Mouse (Mus musculus) CH12.LX (cell line): ENCODE data around the gene Nampt. TPM values are rescaled to one million over a fixed set of nuclear protein-coding genes. Genes with fewer than 3 reads are reported as not detected.
A peak's percentile ranks its signal among the peaks of the same experiment; 100 is the strongest.

Experiments used
- DNase-seq: peaks from one replicate; pipeline ENCODE4 v3.0.0-alpha.2; 2013; ENCODE audit errors: extremely low read depth
- H3K27ac ChIP-seq: 2 replicates; pipeline ENCODE4 v1.5.1; 2012; ENCODE audit warnings: low read depth, mild to moderate bottlenecking, control low read depth, moderate library complexity; ENCODE audit not compliant: insufficient read depth
- H3K27me3 ChIP-seq: replicated peaks from 2 replicates; pipeline ENCODE3; 2012; ENCODE audit warnings: inconsistent platforms
- H3K36me3 ChIP-seq, 2 experiments: replicated peaks in 1 of 2; 2 replicates each; pipeline versions ENCODE3 to v1.6.1; 2012; ENCODE audit warnings: inconsistent platforms in 1 of 2, low read length in 1 of 2, mild to moderate bottlenecking in 1 of 2, mixed read lengths in 1 of 2, moderate library complexity in 1 of 2; ENCODE audit not compliant: control insufficient read depth in 1 of 2, insufficient read depth in 1 of 2
- H3K4me1 ChIP-seq, 2 experiments: 2 replicates each; pipeline ENCODE4 v1.6.1; 2012; ENCODE audit warnings: inconsistent platforms in 1 of 2, moderate library complexity in 1 of 2; ENCODE audit not compliant: insufficient read depth in 2 of 2, control insufficient read depth in 1 of 2
- H3K4me2 ChIP-seq: 2 replicates; pipeline ENCODE4 v1.6.1; 2012; ENCODE audit warnings: low read depth, mild to moderate bottlenecking, control low read depth; ENCODE audit not compliant: poor library complexity, insufficient read depth, severe bottlenecking
- H3K4me3 ChIP-seq, 3 experiments: fragments of 150-350 bp in 1 of 3; sonication (generic) in 1 of 3; replicated peaks in 1 of 3; 2 replicates each; pipeline versions ENCODE3 to v1.5.1; 2011 to 2012; ENCODE audit warnings: low read depth in 2 of 3, low read length in 2 of 3, mild to moderate bottlenecking in 2 of 3, moderate library complexity in 2 of 3, control low read depth in 1 of 3, improper control_type of control experiment in 1 of 3, inconsistent platforms in 1 of 3, mixed read lengths in 1 of 3; ENCODE audit not compliant: poor library complexity in 1 of 3
- H3K79me2 ChIP-seq: replicated peaks from 2 replicates; pipeline ENCODE4 v1.6.1; 2012; ENCODE audit warnings: mild to moderate bottlenecking, moderate library complexity; ENCODE audit not compliant: control insufficient read depth, poor library complexity, insufficient read depth, severe bottlenecking; ENCODE audit errors: extremely low read depth
- H3K9ac ChIP-seq: 2 replicates; pipeline ENCODE4 v1.6.1; 2012; ENCODE audit warnings: low read depth, mild to moderate bottlenecking, control low read depth, moderate library complexity; ENCODE audit not compliant: insufficient read depth
- H3K9me3 ChIP-seq: replicated peaks from 2 replicates; pipeline ENCODE3; 2012; ENCODE audit warnings: low read length, inconsistent platforms, mixed read lengths
- CTCF ChIP-seq, 2 experiments: IDR thresholded peaks in 1 of 2; conservative IDR thresholded peaks in 1 of 2; 2 replicates each; pipeline ENCODE4 v1.5.1; 2011 to 2012; ENCODE audit warnings: low read depth in 2 of 2, low read length in 2 of 2, improper control_type of control experiment in 1 of 2, inconsistent platforms in 1 of 2, mild to moderate bottlenecking in 1 of 2, moderate library complexity in 1 of 2
- ELF1 ChIP-seq: IDR thresholded peaks from 2 replicates; pipeline ENCODE4 v1.6.1; 2014; ENCODE audit warnings: low read depth, mild to moderate bottlenecking, inconsistent platforms, low read length, improper control_type of control experiment
- GABPA ChIP-seq: IDR thresholded peaks from 2 replicates; pipeline ENCODE4 v1.6.1; 2012; ENCODE audit warnings: low read depth, low read length, improper control_type of control experiment, inconsistent platforms; ENCODE audit not compliant: insufficient replicate concordance
- HCFC1 ChIP-seq: IDR thresholded peaks from 2 replicates; pipeline ENCODE4 v1.6.1; 2012; ENCODE audit warnings: low read depth, mild to moderate bottlenecking, inconsistent platforms, low read length, improper control_type of control experiment
- IRF4 ChIP-seq: IDR thresholded peaks from 2 replicates; pipeline ENCODE4 v1.6.1; 2014; ENCODE audit warnings: low read depth, mild to moderate bottlenecking, inconsistent platforms, low read length, improper control_type of control experiment
- JUN ChIP-seq: IDR thresholded peaks from 2 replicates; pipeline ENCODE4 v1.6.1; 2011; ENCODE audit warnings: low read depth, mild to moderate bottlenecking, low read length, improper control_type of control experiment, moderate library complexity; ENCODE audit not compliant: insufficient read depth
- JUND ChIP-seq: conservative IDR thresholded peaks from 2 replicates; pipeline ENCODE4 v1.6.1; 2011; ENCODE audit warnings: low read depth, low read length, improper control_type of control experiment
- KAT2A ChIP-seq: IDR thresholded peaks from 2 replicates; pipeline ENCODE4 v1.6.1; 2012; ENCODE audit warnings: low read length, improper control_type of control experiment, inconsistent platforms; ENCODE audit not compliant: insufficient replicate concordance
- MAFK ChIP-seq: IDR thresholded peaks from 2 replicates; pipeline ENCODE4 v1.6.1; 2011; ENCODE audit warnings: low read length, improper control_type of control experiment; ENCODE audit not compliant: insufficient replicate concordance
- MAX ChIP-seq: IDR thresholded peaks from 2 replicates; pipeline ENCODE4 v1.6.1; 2011; ENCODE audit warnings: low read length, improper control_type of control experiment
- MAZ ChIP-seq: IDR thresholded peaks from 2 replicates; pipeline ENCODE4 v1.6.1; 2012; ENCODE audit warnings: low read depth, mild to moderate bottlenecking, inconsistent platforms, low read length, improper control_type of control experiment, moderate library complexity
- MYC ChIP-seq: IDR thresholded peaks from 2 replicates; pipeline ENCODE4 v1.6.1; 2011; ENCODE audit warnings: low read depth, mild to moderate bottlenecking, improper control_type of control experiment, low read length
- NELFE ChIP-seq: IDR thresholded peaks from 2 replicates; pipeline ENCODE4 v1.6.1; 2011; ENCODE audit warnings: low read depth, low read length, improper control_type of control experiment
- POLR2A ChIP-seq: IDR thresholded peaks from 2 replicates; pipeline ENCODE4 v1.6.1; 2011; ENCODE audit warnings: low read depth, mild to moderate bottlenecking, improper control_type of control experiment, low read length
- RAD21 ChIP-seq: IDR thresholded peaks from 2 replicates; pipeline ENCODE4 v1.6.1; 2011; ENCODE audit warnings: low read depth, mild to moderate bottlenecking, low read length, improper control_type of control experiment, moderate library complexity
- RCOR1 ChIP-seq: conservative IDR thresholded peaks from 2 replicates; pipeline ENCODE4 v1.6.1; 2012; ENCODE audit warnings: low read depth, mild to moderate bottlenecking, inconsistent platforms, low read length, improper control_type of control experiment
- SIN3A ChIP-seq: IDR thresholded peaks from 2 replicates; pipeline ENCODE4 v1.6.1; 2012; ENCODE audit warnings: low read length, improper control_type of control experiment, inconsistent platforms
- UBTF ChIP-seq: IDR thresholded peaks from 2 replicates; pipeline ENCODE4 v1.6.1; 2012; ENCODE audit warnings: low read depth, mild to moderate bottlenecking, inconsistent platforms, low read length, improper control_type of control experiment, moderate library complexity
- USF1 ChIP-seq: IDR thresholded peaks from 2 replicates; pipeline ENCODE4 v1.6.1; 2014; ENCODE audit warnings: low read depth, mild to moderate bottlenecking, inconsistent platforms, low read length, improper control_type of control experiment
- USF2 ChIP-seq: conservative IDR thresholded peaks from 2 replicates; pipeline ENCODE4 v1.6.1; 2011; ENCODE audit warnings: low read depth, low read length, improper control_type of control experiment
- ZKSCAN1 ChIP-seq: IDR thresholded peaks from 2 replicates; pipeline ENCODE4 v1.6.1; 2012; ENCODE audit warnings: low read depth, inconsistent platforms, low read length, improper control_type of control experiment, borderline replicate concordance
- ZMIZ1 ChIP-seq: IDR thresholded peaks from 2 replicates; pipeline ENCODE4 v1.6.1; 2012; ENCODE audit warnings: low read depth, mild to moderate bottlenecking, inconsistent platforms, low read length, improper control_type of control experiment
- dilution Hi-C: fragments of 300-500 bp; cut with MboI; formaldehyde crosslinking; loops from 2 replicates; pipeline ENCODE4 v1.14.3; 2020; ENCODE audit warnings: low sequenced_read_pairs; ENCODE audit not compliant: extremely low pct_unique_long_range_greater_than_20kb, extremely low pct_ligation_motif_present
- in situ Hi-C: fragments of 300-500 bp; cut with MboI; formaldehyde crosslinking; loops from 3 replicates; pipeline ENCODE4 v1.14.3; 2019; ENCODE audit warnings: low sequenced_read_pairs, low pct_ligation_motif_present, low pct_unique_long_range_greater_than_20kb, mixed read lengths
- polyA plus RNA-seq: library from polyadenylated mRNA; unstranded; fragments of >175 nt; gene quantifications from 2 replicates; pipeline ENCODE4 v1.2.1, GENCODE M21; 2012; ENCODE audit warnings: low read depth; ENCODE audit not compliant: insufficient read length
- total RNA-seq, 2 experiments: library from RNA; depleted of rRNA; stranded (reverse); fragments of 300-350 nt in 1 of 2; fragments of >200 nt in 1 of 2; gene quantifications; 2 replicates each; pipeline ENCODE4 v1.2.3; 2012 to 2014

Nampt gene
- total RNA-seq (2012; rRNA removed) (48.7 and 50.5 TPM in 2 replicates), total RNA-seq (2014; rRNA removed) (206 and 222 TPM in 2 replicates), polyA plus RNA-seq (84.5 and 95.6 TPM in 2 replicates)

DNA sequence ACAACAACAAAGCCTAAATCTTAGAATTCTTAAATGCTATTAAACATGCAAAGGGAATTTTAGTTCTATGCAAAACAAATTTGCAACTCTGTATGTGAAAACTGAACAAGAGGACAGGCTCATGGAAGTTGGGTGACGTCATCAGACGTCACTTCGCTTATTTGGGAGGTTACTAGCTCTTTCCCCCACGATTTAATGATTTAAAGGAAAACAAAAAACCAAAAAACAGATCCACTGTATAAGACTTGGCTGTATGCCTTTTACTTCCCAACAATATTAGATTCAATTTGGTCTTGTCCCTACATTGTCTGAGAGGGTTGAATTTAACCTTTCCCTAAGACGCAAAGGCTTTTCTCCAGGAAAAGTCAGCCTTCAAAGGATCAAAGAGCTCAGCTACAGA, at the start of gene Nampt:
Gene Nampt, plus strand, starts transcription at position 130 of the 400 bp plus-strand sequence.
- DNase-seq = no peak
- Histone ChIP-seq H3K27me3 (no peaks in the 10 kb centered on the region), H3K9ac (peak within 1 kb of the TSS; percentile 82), H3K36me3 (peaks cover 0 to 19% of the 10 kb centered on the region in 2 experiments), H3K27ac (peak within 1 kb of the TSS; percentile 78), H3K4me1 (peaks cover 0 to 35% of the 10 kb centered on the region in 2 experiments; a peak in 2 of 4 replicates), H3K9me3 (no peaks in the 10 kb centered on the region), H3K4me3 (peak within 1 kb of the TSS; percentile 57 to 99 (median 72)), H3K4me2 (peak within 1 kb of the TSS; percentile 78), H3K79me2 (peaks cover 24% of the 10 kb centered on the region)
- dilution Hi-C loops = no loop called here
- no peak for TF ChIP-seq HCFC1
- no peak for TF ChIP-seq ELF1
- no peak for TF ChIP-seq ZKSCAN1
- TF ChIP-seq MYC = no peak
- TF ChIP-seq POLR2A = no peak
- TF ChIP-seq ZMIZ1 = no peak
- TF ChIP-seq UBTF = no peak
- TF ChIP-seq MAFK = no peak
- no peak for TF ChIP-seq KAT2A
- no peak for TF ChIP-seq RAD21
- no peak for TF ChIP-seq MAZ
- no peak for TF ChIP-seq JUN
- TF ChIP-seq MAX = no peak
- no peak for TF ChIP-seq RCOR1
- no peak for TF ChIP-seq JUND
- TF ChIP-seq USF1 = no peak
- no peak for TF ChIP-seq USF2
- in situ Hi-C loops = no loop called here

DNA sequence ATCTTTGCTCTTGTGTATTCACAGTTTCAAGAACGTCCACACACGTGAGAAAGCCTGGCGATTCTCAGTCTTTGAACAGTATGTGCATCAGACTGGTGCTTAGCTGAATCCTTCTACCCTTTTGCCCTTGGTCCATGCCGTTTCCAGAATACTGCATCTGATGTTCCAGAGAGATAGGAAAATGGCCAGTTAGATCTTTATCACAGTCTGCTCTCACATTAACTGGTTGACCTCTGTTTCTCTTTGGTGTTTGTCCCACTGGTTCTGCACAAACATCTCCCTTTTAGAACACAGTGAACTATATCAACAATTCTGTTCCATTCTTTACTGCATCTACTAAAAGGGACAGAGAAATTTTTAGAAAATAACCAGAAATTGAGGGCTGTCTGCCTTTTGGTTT, 48.6 kb upstream of the Nampt start:
- Histone ChIP-seq H3K79me2 (no peaks in the 10 kb centered on the region), H3K4me1 (peaks cover 7 to 46% of the 10 kb centered on the region in 2 experiments), H3K27me3 (no peaks in the 10 kb centered on the region), H3K4me2 (no peak overlapping the region), H3K9ac (no peak overlapping the region), H3K4me3 (no peak overlapping the region), H3K9me3 (no peaks in the 10 kb centered on the region), H3K36me3 (no peaks in the 10 kb centered on the region), H3K27ac (no peak overlapping the region)
- in situ Hi-C loops = no loop called here
- DNase-seq = no peak
- TF ChIP-seq SIN3A (no peak), GABPA (no peak), CTCF (conservative IDR thresholded peaks at IDR 0.05 in 1 of 2, IDR thresholded peaks at IDR 0.05 in 1 of 2; ENCODE audit: low read depth in 2 of 2, low read length in 2 of 2) (no peak), IRF4 (no peak), MAFK (no peak), NELFE (no peak), USF1 (no peak), POLR2A (no peak)
- dilution Hi-C loops = no loop called here
